Mouse (Mus musculus) bone marrow macrophage, adult 2 months (primary cell): ENCODE measurements around the gene Zfp382.
"Not testable (repeated sequence)": the region's sequence is repeated elsewhere in the genome, so short reads cannot be mapped to it uniquely, and the experiment has no call there.

Experiments used
- CTCF ChIP-seq: IDR thresholded peaks from 2 replicates; pipeline ENCODE4 v1.5.1; 2012; ENCODE audit warnings: low read depth, mild to moderate bottlenecking, low read length, moderate library complexity
- POLR2A ChIP-seq: IDR thresholded peaks from 2 replicates; pipeline ENCODE4 v1.6.1; 2012; ENCODE audit warnings: mild to moderate bottlenecking, low read depth, low read length, borderline replicate concordance

GRCm38 (mm10) chr7:30181929-30182328 lies 60.2 kb downstream of the Zfp382 start:
- not testable (repeated sequence) for TF ChIP-seq CTCF, POLR2A
